Mouse (Mus musculus): ENCODE measurements around the gene Gsto2. TPM values are rescaled to one million over a fixed set of nuclear protein-coding genes. Genes with fewer than 3 reads are reported as not detected.

The Gsto2 gene
- total RNA-seq, 2 experiments from 2014 or later: 0.25 to 0.66 TPM

- peak; percentile 78 for DNase-seq (ENCODE audit: low spot score)
Measured at GRCm38 (mm10) chr19:47919126-47919965, 54.0 kb downstream of the Gsto2 start, which contains the start of the genes Cfap43 and Itprip. Gene Cfap43 (minus strand): TSS chr19:47919287. Gene Itprip (minus strand): TSS chr19:47919299.

DNA sequence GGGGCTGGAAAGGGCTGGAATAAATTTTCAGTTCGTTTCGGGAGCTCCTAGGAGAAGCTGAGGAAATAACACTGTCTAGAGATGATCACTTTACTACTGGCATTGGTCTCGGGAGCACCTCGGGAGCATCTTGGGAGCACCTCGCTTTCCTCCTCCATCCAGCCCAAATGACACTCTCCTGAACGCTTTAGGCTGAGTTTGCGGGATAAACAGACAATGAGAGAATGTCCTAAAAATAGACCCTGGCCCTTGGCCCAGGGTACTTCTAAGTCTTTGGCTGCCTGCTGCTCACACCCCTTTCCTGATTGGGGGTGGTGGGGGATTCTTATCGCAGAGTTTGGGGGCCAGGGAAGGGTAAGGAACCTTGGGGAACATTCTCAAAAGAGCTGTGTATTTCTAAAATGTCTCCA is 54.6 kb downstream of the Gsto2 start:
- no peak for DNase-seq (ENCODE audit: low spot score)

DNA sequence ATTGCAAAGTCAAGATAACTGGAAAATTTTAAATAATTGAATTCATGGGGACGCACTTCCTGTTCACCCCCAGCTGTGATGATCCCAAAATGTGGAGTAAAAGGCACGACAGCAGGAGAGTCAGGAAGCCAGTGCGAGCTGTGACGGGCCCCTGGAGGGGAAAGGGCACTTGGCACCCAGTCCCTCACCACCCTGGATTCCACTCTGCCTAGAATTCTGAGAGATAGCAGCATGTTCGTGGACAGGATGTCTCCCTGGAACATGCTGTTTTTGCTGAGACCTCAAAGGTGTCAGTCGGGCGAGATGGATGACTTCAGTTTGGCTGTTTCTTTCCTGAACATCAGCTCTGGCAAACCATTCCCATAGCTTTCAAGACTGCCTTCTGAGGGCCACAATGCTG is 60.5 kb downstream of the Gsto2 start:
- DNase-seq (ENCODE audit: low spot score): no peak

- no peak for DNase-seq (ENCODE audit: low spot score)
Measured at GRCm38 (mm10) chr19:47927032-47927431, 61.7 kb downstream of the Gsto2 start.

DNA sequence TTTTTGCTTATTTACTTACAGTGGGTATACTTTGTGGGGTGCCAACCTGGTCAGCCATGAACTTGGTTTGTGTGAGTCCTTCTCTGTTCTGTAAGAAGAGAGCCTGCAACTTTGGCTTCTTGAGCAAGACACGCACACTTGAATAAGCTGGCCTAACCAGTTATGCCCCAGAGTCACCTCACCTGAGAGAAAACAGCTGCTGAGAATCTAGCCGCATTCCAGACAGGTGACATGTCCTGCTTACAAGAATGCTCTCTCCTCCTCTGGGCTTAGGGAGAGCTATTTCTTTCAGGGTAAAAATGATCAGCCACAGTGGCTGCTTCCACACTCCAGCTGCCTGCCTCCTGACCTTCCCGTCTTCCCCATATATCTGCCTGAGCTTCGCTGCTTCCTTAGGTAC is 63.7 kb downstream of the Gsto2 start:
- no peak for DNase-seq (ENCODE audit: low spot score)

- peak; percentile 19 for DNase-seq (ENCODE audit: low spot score)
Measured at GRCm38 (mm10) chr19:47931982-47932638, 66.8 kb downstream of the Gsto2 start.

DNA sequence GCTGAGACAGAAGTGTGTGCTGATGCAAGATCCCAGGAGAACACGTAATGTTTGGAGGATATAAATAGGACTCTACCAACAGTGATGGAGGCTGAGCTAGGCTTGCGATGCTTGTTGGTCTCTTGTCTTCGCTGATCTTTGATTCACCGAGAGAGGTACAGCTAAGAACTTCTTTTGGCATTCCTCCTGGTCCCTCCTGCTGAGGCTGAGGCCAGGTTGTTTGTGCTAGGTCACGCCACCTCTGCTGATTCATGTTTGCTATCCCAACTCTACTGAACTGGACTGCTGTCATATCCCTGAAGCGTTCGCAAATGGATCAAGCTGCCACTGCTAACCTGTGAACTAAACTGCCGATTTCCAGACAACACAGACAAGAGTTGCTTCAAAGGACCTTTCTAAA is 68.8 kb downstream of the Gsto2 start:
- DNase-seq (ENCODE audit: low spot score): no peak

DNA sequence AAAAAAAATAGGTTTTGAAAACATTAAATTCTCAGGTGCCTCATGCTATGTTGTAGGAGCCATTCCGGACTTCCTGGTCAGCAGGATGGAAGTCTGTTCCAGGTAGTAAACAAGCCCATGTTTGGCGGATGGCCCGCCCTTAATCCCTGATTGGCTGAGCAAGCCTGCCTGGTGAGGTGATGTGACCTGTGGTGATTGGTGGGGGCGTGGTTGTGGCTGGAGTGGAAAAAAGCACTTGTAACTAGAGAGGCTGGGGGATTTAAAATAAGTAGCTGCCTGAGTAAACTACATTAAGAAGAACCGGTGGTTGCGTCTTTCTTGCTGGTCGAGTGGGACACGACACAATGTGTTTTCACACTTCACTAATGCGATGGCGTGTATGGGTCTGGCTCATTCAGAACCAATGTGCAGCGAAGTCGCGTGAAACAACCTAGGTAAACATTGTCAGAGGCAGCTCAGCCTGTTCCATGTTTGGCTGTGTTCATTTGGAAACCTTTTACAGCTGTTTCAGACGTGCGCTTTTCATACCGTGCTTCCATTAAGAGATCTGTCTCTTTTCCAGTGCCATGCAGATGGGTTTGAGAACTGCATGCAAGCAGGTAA is 69.4 kb downstream of the Gsto2 start:
- DNase-seq (ENCODE audit: low spot score): no peak

GRCm38 (mm10) chr19:47935530-47935929 is 70.2 kb downstream of the Gsto2 start:
- no peak for DNase-seq (ENCODE audit: low spot score)

Small RNA genes within 50 kb of the gene (microRNA-seq; reads per million reads assigned to microRNA genes)
- not detected for gene Gm22240

Other genes with a start within 250 kb of the Gsto2 start
- gene Col17a1, start 173.4 kb upstream of the Gsto2 start, total RNA-seq (2021): under 1 TPM in 1 of 2 experiments, not detected in 1; 0.11 TPM
- gene Sfr1, start 133.9 kb upstream of the Gsto2 start, total RNA-seq (2021): 10 to 100 TPM; 74.8 to 79.4 TPM
- 10 to 100 TPM; 56.6 to 57.8 TPM for gene Gsto1, start 10.6 kb upstream of the Gsto2 start, total RNA-seq (2021)
- not detected for gene Cfap43, start 53.8 kb downstream of the Gsto2 start, total RNA-seq (2021)
- under 1 TPM; 0.50 to 0.90 TPM for gene Itprip, start 53.8 kb downstream of the Gsto2 start, total RNA-seq (2021)
- gene Cfap58, start 72.1 kb downstream of the Gsto2 start, total RNA-seq (2021): not detected